Comparison of ENCODE assay signal across 10 mouse cellular contexts in genomic region chr2:84183624-84184287, GRCm38 (mm10).
DNase-seq lines count a peak whose midpoint lies in the region; ATAC-seq lines count a peak whose summit lies in the region.
"Had no signal": no experiment of that assay in that cellular context is flagged by ENCODE, and none has a peak within 500 bp of the region (broad histone marks: within the 10 kb centered on the region; RNA-seq: fewer than 3 reads in every experiment).

No protein-coding gene starts in this region.

- no peaks in the 10 kb centered on the region for H3K27me3 ChIP-seq in lung, embryonic 15.5 days
- H3K27me3 ChIP-seq in kidney, embryonic 15.5 days: no peaks in the 10 kb centered on the region
- no peaks in the 10 kb centered on the region for H3K27me3 ChIP-seq in midbrain, embryonic 15.5 days (replicated peaks)
- H3K27me3 ChIP-seq in intestine, embryonic 16.5 days (replicated peaks; ENCODE audit: control insufficient read depth, insufficient read depth, low read length): no peaks in the 10 kb centered on the region
- H3K27me3 ChIP-seq: hindbrain, embryonic 12.5 days; megakaryocyte, embryonic 14.5 days had no signal

- peak overlapping the region; percentile 79 for H3K27ac ChIP-seq in lung, embryonic 15.5 days
- peak overlapping the region; percentile 85 for H3K27ac ChIP-seq in kidney, embryonic 15.5 days
- H3K27ac ChIP-seq in midbrain, embryonic 15.5 days: no peak overlapping the region
- no peak overlapping the region for H3K27ac ChIP-seq in intestine, embryonic 16.5 days (ENCODE audit: low read length)
- H3K27ac ChIP-seq: hindbrain, embryonic 12.5 days had no signal

- no peak for ATAC-seq in lung, embryonic 15.5 days (ENCODE audit: borderline replicate concordance, extremely low read depth, low FRiP score, low TSS enrichment)
- ATAC-seq in kidney, embryonic 15.5 days (replicated peaks; ENCODE audit: low FRiP score): peak; percentile 60
- peak; percentile 61 for ATAC-seq in midbrain, embryonic 15.5 days (replicated peaks)
- no peak for ATAC-seq in intestine, embryonic 16.5 days

- H3K9me3 ChIP-seq in lung, embryonic 15.5 days: no peaks in the 10 kb centered on the region
- no peaks in the 10 kb centered on the region for H3K9me3 ChIP-seq in kidney, embryonic 15.5 days (replicated peaks)
- H3K9me3 ChIP-seq in midbrain, embryonic 15.5 days: no peaks in the 10 kb centered on the region
- no peaks in the 10 kb centered on the region for H3K9me3 ChIP-seq in intestine, embryonic 16.5 days (ENCODE audit: control insufficient read depth, low read length)
- H3K9me3 ChIP-seq: hindbrain, embryonic 12.5 days; megakaryocyte, embryonic 14.5 days had no signal

- H3K36me3 ChIP-seq in lung, embryonic 15.5 days: no peaks in the 10 kb centered on the region
- no peaks in the 10 kb centered on the region for H3K36me3 ChIP-seq in kidney, embryonic 15.5 days
- H3K36me3 ChIP-seq in midbrain, embryonic 15.5 days (replicated peaks): no peaks in the 10 kb centered on the region
- no peaks in the 10 kb centered on the region for H3K36me3 ChIP-seq in intestine, embryonic 16.5 days (ENCODE audit: control insufficient read depth, insufficient read depth, low read length)
- H3K36me3 ChIP-seq: hindbrain, embryonic 12.5 days had no signal

- H3K9ac ChIP-seq in lung, embryonic 15.5 days: no peak overlapping the region
- H3K9ac ChIP-seq in kidney, embryonic 15.5 days: no peak overlapping the region
- no peak overlapping the region for H3K9ac ChIP-seq in midbrain, embryonic 15.5 days
- H3K9ac ChIP-seq in intestine, embryonic 16.5 days (ENCODE audit: low read depth, low read length): no peak overlapping the region
- H3K9ac ChIP-seq: hindbrain, embryonic 12.5 days had no signal

- H3K4me1 ChIP-seq in lung, embryonic 15.5 days: no peaks in the 10 kb centered on the region
- H3K4me1 ChIP-seq in kidney, embryonic 15.5 days: peaks cover 15% of the 10 kb centered on the region
- peaks cover 7% of the 10 kb centered on the region; the same call in 1 of the 2 replicates for H3K4me1 ChIP-seq in midbrain, embryonic 15.5 days
- peaks cover 5% of the 10 kb centered on the region; the same call in 1 of the 2 replicates for H3K4me1 ChIP-seq in intestine, embryonic 16.5 days (ENCODE audit: control insufficient read depth, insufficient read depth, low read length)

- peak overlapping the region; percentile 19; the same call in 1 of the 2 replicates for H3K4me2 ChIP-seq in lung, embryonic 15.5 days
- H3K4me2 ChIP-seq in kidney, embryonic 15.5 days: peak overlapping the region; percentile 46
- H3K4me2 ChIP-seq in midbrain, embryonic 15.5 days: no peak overlapping the region
- H3K4me2 ChIP-seq in intestine, embryonic 16.5 days (ENCODE audit: low read depth, low read length): no peak overlapping the region
- H3K4me2 ChIP-seq: hindbrain, embryonic 12.5 days had no signal

- 21% methylated on average over 5 of the region's 5 CpGs for WGBS in lung, embryonic 15.5 days
- 15% methylated on average over 5 of the region's 5 CpGs for WGBS in kidney, embryonic 15.5 days
- 18% methylated on average over 5 of the region's 5 CpGs for WGBS in midbrain, embryonic 15.5 days
- WGBS in intestine, embryonic 16.5 days: 31% methylated on average over 5 of the region's 5 CpGs

- DNase-seq in adrenal gland, adult 2 months: peak; percentile 6
- no peak for DNase-seq in adrenal gland, postnatal 10 days
- DNase-seq in lung, postnatal 25 days (ENCODE audit: low spot score): no peak
- DNase-seq in cerebellum, adult 11 months: no peak

- no peak overlapping the region for H3K4me3 ChIP-seq in lung, embryonic 15.5 days
- 0 out of 2 replicates have a peak overlapping the region, but pooled peaks have one; percentile 13 for H3K4me3 ChIP-seq in kidney, embryonic 15.5 days (replicated peaks)
- no peak overlapping the region for H3K4me3 ChIP-seq in midbrain, embryonic 15.5 days
- no peak overlapping the region for H3K4me3 ChIP-seq in intestine, embryonic 16.5 days (ENCODE audit: low read length)
- H3K4me3 ChIP-seq: hindbrain, embryonic 12.5 days; megakaryocyte, embryonic 14.5 days had no signal

Comparison
In these comparisons a context has a peak if more than half of its experiments do, and no peak if none do; other contexts are left out.
1. ATAC-seq: peak in kidney, embryonic 15.5 days (single experiment) and midbrain, embryonic 15.5 days (single experiment); none in lung, embryonic 15.5 days (single experiment) and intestine, embryonic 16.5 days (single experiment).
2. H3K27ac ChIP-seq: peak in lung, embryonic 15.5 days (single experiment) and kidney, embryonic 15.5 days (single experiment); none in midbrain, embryonic 15.5 days (single experiment) and intestine, embryonic 16.5 days (single experiment).
3. H3K4me2 ChIP-seq: peak in lung, embryonic 15.5 days (single experiment) and kidney, embryonic 15.5 days (single experiment); none in midbrain, embryonic 15.5 days (single experiment) and intestine, embryonic 16.5 days (single experiment).